Mouse (Mus musculus) hindbrain, embryonic 12.5 days (tissue): ENCODE results near the gene Trpv4. TPM values are rescaled to one million over a fixed set of nuclear protein-coding genes. Genes with fewer than 3 reads are reported as not detected.

Source experiments
- ATAC-seq: fragments of 200-750 bp; cut with Nextera tagmentation; 2 replicates; pipeline ENCODE4 v1.8.0; 2017; ENCODE audit warnings: moderate TSS enrichment; ENCODE audit not compliant: low FRiP score
- H3K27ac ChIP-seq: fragments of 300-500 bp; sonication (generic); 2 replicates; pipeline ENCODE4 v1.5.1; 2016; ENCODE audit warnings: mild to moderate bottlenecking
- H3K27me3 ChIP-seq: fragments of 300-500 bp; sonication (generic); 2 replicates; pipeline ENCODE4 v1.6.1; 2016; ENCODE audit warnings: mild to moderate bottlenecking
- H3K36me3 ChIP-seq: fragments of 300-500 bp; sonication (generic); 2 replicates; pipeline ENCODE4 v1.6.1; 2016; ENCODE audit warnings: mild to moderate bottlenecking
- H3K4me1 ChIP-seq: fragments of 300-500 bp; sonication (generic); 2 replicates; pipeline ENCODE4 v1.6.1; 2016
- H3K4me2 ChIP-seq: fragments of 300-500 bp; sonication (generic); replicated peaks from 2 replicates; pipeline ENCODE4 v1.6.1; 2016; ENCODE audit warnings: mild to moderate bottlenecking
- H3K4me3 ChIP-seq: fragments of 300-500 bp; sonication (generic); 2 replicates; pipeline ENCODE4 v1.5.1; 2016; ENCODE audit warnings: mild to moderate bottlenecking
- H3K9ac ChIP-seq: fragments of 300-500 bp; sonication (generic); 2 replicates; pipeline ENCODE4 v1.6.1; 2016; ENCODE audit warnings: mild to moderate bottlenecking, moderate library complexity
- H3K9me3 ChIP-seq: fragments of 300-500 bp; sonication (generic); replicated peaks from 2 replicates; pipeline ENCODE4 v1.6.1; 2016; ENCODE audit warnings: mild to moderate bottlenecking
- WGBS: fragments of 180-500 bp; shearing (Covaris S2); methylation state at CpG from one replicate; pipeline ENCODE4 v1.1.7; 2016; 5-methylcytosine and 5-hydroxymethylcytosine counted together
- polyA plus RNA-seq: library from polyadenylated mRNA; unstranded; fragments of >200 nt; fragmentation: Nextera tagmentation; extraction: Ambion mirVana; gene quantifications from 2 replicates; pipeline ENCODE4 v1.2.1, GENCODE M21; 2016

Trpv4 gene
- 1.3 and 1.5 TPM in 2 replicates for polyA plus RNA-seq

GRCm38 (mm10) chr5:114658255-114658654, at the start of gene Trpv4:
Gene Trpv4, minus strand, starts transcription at chr5:114658421.
- WGBS: under 1% methylated on average over 36 of the region's 47 CpGs
- H3K27me3 ChIP-seq: peaks cover 52% of the 10 kb centered on the region

GRCm38 (mm10) chr5:114707265-114708068, 49.2 kb upstream of the Trpv4 start, which contains the start of gene Tchp:
Gene Tchp, plus strand, starts transcription at chr5:114707760.
- H3K9ac ChIP-seq: peak within 1 kb of the TSS; percentile 82
- H3K27me3 ChIP-seq: no peaks in the 10 kb centered on the region
- H3K36me3 ChIP-seq: peaks cover 33% of the 10 kb centered on the region
- WGBS: 3% methylated on average over 49 of the region's 49 CpGs
- H3K4me2 ChIP-seq: peak within 1 kb of the TSS; percentile 65
- H3K4me1 ChIP-seq: peaks cover 12% of the 10 kb centered on the region
- peak; percentile 69 for ATAC-seq
- H3K27ac ChIP-seq: no peak within 1 kb of the TSS
- H3K9me3 ChIP-seq: no peaks in the 10 kb centered on the region
- H3K4me3 ChIP-seq: peak within 1 kb of the TSS; percentile 84

More at GRCm38 (mm10) chr5:114658255-114658654, at the start of gene Trpv4:
- Histone ChIP-seq H3K9ac (peak within 1 kb of the TSS; percentile 53), H3K4me3 (peak within 1 kb of the TSS; percentile 41), H3K9me3 (no peaks in the 10 kb centered on the region), H3K4me2 (peak within 1 kb of the TSS; percentile 72), H3K27ac (no peak within 1 kb of the TSS), H3K4me1 (peaks cover 13% of the 10 kb centered on the region), H3K36me3 (no peaks in the 10 kb centered on the region)
- peak; percentile 52; the same call in 1 of the 2 replicates for ATAC-seq

GRCm38 (mm10) chr5:114702403-114703392, 44.5 kb upstream of the Trpv4 start:
- no peaks in the 10 kb centered on the region for H3K9me3 ChIP-seq
- H3K27ac ChIP-seq: no peak overlapping the region
- WGBS: 62% methylated on average over 14 of the region's 14 CpGs
- ATAC-seq: 0 out of 2 replicates have a peak, but pooled peaks have one; percentile 26
- H3K27me3 ChIP-seq: no peaks in the 10 kb centered on the region
- peaks cover 3% of the 10 kb centered on the region; the same call in 1 of the 2 replicates for H3K4me1 ChIP-seq
- H3K4me2 ChIP-seq: no peak overlapping the region
- H3K9ac ChIP-seq: no peak overlapping the region
- no peaks in the 10 kb centered on the region for H3K36me3 ChIP-seq
- H3K4me3 ChIP-seq: no peak overlapping the region

- H3K27me3 ChIP-seq: peaks cover 5% of the 10 kb centered on the region; the same call in 1 of the 2 replicates
- H3K4me1 ChIP-seq: peaks cover 3% of the 10 kb centered on the region; the same call in 1 of the 2 replicates
- no peak overlapping the region for H3K27ac ChIP-seq
- H3K4me3 ChIP-seq: no peak overlapping the region
- no peak for ATAC-seq
- no peak overlapping the region for H3K4me2 ChIP-seq
- H3K9ac ChIP-seq: no peak overlapping the region; the same call in 1 of the 2 replicates
- WGBS: 71% methylated on average over 7 of the region's 7 CpGs
- H3K9me3 ChIP-seq: no peaks in the 10 kb centered on the region
- no peaks in the 10 kb centered on the region for H3K36me3 ChIP-seq
Observed at GRCm38 (mm10) chr5:114699015-114699414, 40.8 kb upstream of the Trpv4 start.

GRCm38 (mm10) chr5:114698044-114698746, 40.0 kb upstream of the Trpv4 start:
- Histone ChIP-seq H3K27ac (no peak overlapping the region), H3K4me2 (no peak overlapping the region), H3K4me3 (no peak overlapping the region), H3K4me1 (peaks cover 3% of the 10 kb centered on the region; the same call in 1 of the 2 replicates), H3K27me3 (peaks cover 7% of the 10 kb centered on the region; the same call in 1 of the 2 replicates), H3K9me3 (no peaks in the 10 kb centered on the region), H3K9ac (no peak overlapping the region), H3K36me3 (no peaks in the 10 kb centered on the region)
- 91% methylated on average over 19 of the region's 19 CpGs for WGBS
- ATAC-seq: no peak

- no peak for ATAC-seq
- Histone ChIP-seq H3K27ac (no peak overlapping the region), H3K4me1 (no peaks in the 10 kb centered on the region), H3K9me3 (no peaks in the 10 kb centered on the region), H3K9ac (no peak overlapping the region), H3K4me2 (no peak overlapping the region), H3K4me3 (no peak overlapping the region), H3K27me3 (peaks cover 7% of the 10 kb centered on the region; the same call in 1 of the 2 replicates), H3K36me3 (no peaks in the 10 kb centered on the region)
- WGBS: 83% methylated on average over 17 of the region's 17 CpGs
Observed at GRCm38 (mm10) chr5:114696939-114697338, 38.7 kb upstream of the Trpv4 start.

GRCm38 (mm10) chr5:114695775-114696174, 37.6 kb upstream of the Trpv4 start:
- Histone ChIP-seq H3K4me1 (peaks cover 4% of the 10 kb centered on the region), H3K4me2 (no peak overlapping the region), H3K27ac (no peak overlapping the region), H3K27me3 (peaks cover 7% of the 10 kb centered on the region; the same call in 1 of the 2 replicates), H3K9ac (no peak overlapping the region), H3K9me3 (no peaks in the 10 kb centered on the region), H3K4me3 (no peak overlapping the region), H3K36me3 (no peaks in the 10 kb centered on the region)
- no peak for ATAC-seq
- 77% methylated on average over 5 of the region's 5 CpGs for WGBS

- whole genome bisulfite sequencing: 4% methylated on average over 75 of the region's 75 CpGs
- H3K27me3 ChIP-seq: peaks cover 7% of the 10 kb centered on the region; the same call in 1 of the 2 replicates
- peak within 1 kb of the TSS; percentile 88 for H3K4me2 ChIP-seq
- peak; percentile 96 for ATAC-seq
- H3K9me3 ChIP-seq: no peaks in the 10 kb centered on the region
- no peaks in the 10 kb centered on the region for H3K36me3 ChIP-seq
- H3K4me1 ChIP-seq: peaks cover 22% of the 10 kb centered on the region
- peak within 1 kb of the TSS; percentile 71 for H3K4me3 ChIP-seq
- H3K9ac ChIP-seq: peak within 1 kb of the TSS; percentile 76
- H3K27ac ChIP-seq: no peak within 1 kb of the TSS
Observed at GRCm38 (mm10) chr5:114690633-114691567, 32.7 kb upstream of the Trpv4 start, which contains the start of gene Gltp. Gene Gltp, minus strand, starts transcription at chr5:114690984.

- peak overlapping the region; percentile 71 for H3K4me3 ChIP-seq
- H3K27ac ChIP-seq: no peak overlapping the region
- peaks cover 7% of the 10 kb centered on the region; the same call in 1 of the 2 replicates for H3K27me3 ChIP-seq
- WGBS: 22% methylated on average over 16 of the region's 16 CpGs
- no peaks in the 10 kb centered on the region for H3K36me3 ChIP-seq
- H3K9ac ChIP-seq: peak overlapping the region; percentile 76
- ATAC-seq: no peak
- peaks cover 22% of the 10 kb centered on the region for H3K4me1 ChIP-seq
- H3K4me2 ChIP-seq: peak overlapping the region; percentile 88
- H3K9me3 ChIP-seq: no peaks in the 10 kb centered on the region
Observed at GRCm38 (mm10) chr5:114689700-114690366, 31.6 kb upstream of the Trpv4 start.

GRCm38 (mm10) chr5:114688703-114689102, 30.5 kb upstream of the Trpv4 start:
- no peaks in the 10 kb centered on the region for H3K36me3 ChIP-seq
- WGBS: 82% methylated on average over 13 of the region's 13 CpGs
- no peak overlapping the region for H3K27ac ChIP-seq
- no peaks in the 10 kb centered on the region for H3K9me3 ChIP-seq
- H3K27me3 ChIP-seq: 0 out of 2 replicates have a peak, but pooled peaks cover 2% of the 10 kb centered on the region
- no peak overlapping the region for H3K4me2 ChIP-seq
- H3K4me3 ChIP-seq: no peak overlapping the region
- no peak for ATAC-seq
- H3K9ac ChIP-seq: no peak overlapping the region
- H3K4me1 ChIP-seq: peaks cover 30% of the 10 kb centered on the region
